Mouse (Mus musculus) ES-E14 (cell line): ENCODE results near the gene Ehd3. TPM values are rescaled to one million over a fixed set of nuclear protein-coding genes. Genes with fewer than 3 reads are reported as not detected.

ENCODE experiments used
- DNase-seq: peaks from one replicate; pipeline ENCODE4 v3.0.0-alpha.2; 2013; ENCODE audit warnings: low read depth, low spot score
- H3K27ac ChIP-seq: 2 replicates; pipeline ENCODE4 v1.5.1; 2012; ENCODE audit warnings: low read depth, mild to moderate bottlenecking, low read length, moderate library complexity, mixed read lengths; ENCODE audit not compliant: poor library complexity, insufficient read depth, severe bottlenecking
- H3K36me3 ChIP-seq: 2 replicates; pipeline ENCODE4 v1.6.1; 2012; ENCODE audit warnings: mild to moderate bottlenecking, low read length, moderate library complexity, mixed read lengths; ENCODE audit not compliant: control insufficient read depth, poor library complexity, insufficient read depth, severe bottlenecking
- H3K4me1 ChIP-seq, 2 experiments: fragments of 150-350 bp in 1 of 2; sonication (generic) in 1 of 2; 2 replicates each; pipeline ENCODE4 v1.6.1; 2012; ENCODE audit warnings: low read length in 2 of 2, mild to moderate bottlenecking in 1 of 2, mixed read lengths in 1 of 2; ENCODE audit not compliant: control insufficient read depth in 2 of 2, insufficient read depth in 2 of 2, poor library complexity in 1 of 2
- H3K4me3 ChIP-seq, 2 experiments: fragments of 150-350 bp in 1 of 2; sonication (generic) in 1 of 2; 2 replicates each; pipeline ENCODE4 v1.5.1; 2012; ENCODE audit warnings: low read length in 2 of 2, low read depth in 1 of 2, mild to moderate bottlenecking in 1 of 2, mixed read lengths in 1 of 2; ENCODE audit not compliant: insufficient read depth in 1 of 2, poor library complexity in 1 of 2, severe bottlenecking in 1 of 2
- H3K9ac ChIP-seq: 2 replicates; pipeline ENCODE4 v1.6.1; 2012; ENCODE audit warnings: low read depth, mild to moderate bottlenecking, low read length, mixed read lengths; ENCODE audit not compliant: poor library complexity, insufficient read depth, severe bottlenecking
- H3K9me3 ChIP-seq: fragments of 150-350 bp; sonication (generic); 2 replicates; pipeline ENCODE4 v1.6.1; 2012; ENCODE audit warnings: low read depth, mild to moderate bottlenecking, low read length; ENCODE audit not compliant: control insufficient read depth, insufficient read depth
- CHD2 ChIP-seq: IDR thresholded peaks from 2 replicates; pipeline ENCODE4 v1.6.1; 2014; ENCODE audit warnings: mild to moderate bottlenecking, low read depth, low read length, inconsistent platforms
- HCFC1 ChIP-seq: IDR thresholded peaks from 2 replicates; pipeline ENCODE4 v1.6.1; 2012; ENCODE audit warnings: low read length, inconsistent platforms, borderline replicate concordance; ENCODE audit not compliant: insufficient read depth
- MAFK ChIP-seq: IDR thresholded peaks from 2 replicates; pipeline ENCODE4 v1.6.1; 2014; ENCODE audit warnings: mild to moderate bottlenecking, low read depth, low read length, inconsistent platforms; ENCODE audit not compliant: insufficient read depth
- ZC3H11A ChIP-seq: IDR thresholded peaks from 2 replicates; pipeline ENCODE4 v1.6.1; 2012; ENCODE audit warnings: low read depth, mild to moderate bottlenecking, inconsistent platforms, low read length, borderline replicate concordance
- ZNF384 ChIP-seq: IDR thresholded peaks from 2 replicates; pipeline ENCODE4 v1.6.1; 2012; ENCODE audit warnings: low read depth, low read length, inconsistent platforms
- in situ Hi-C, 2 experiments: fragments of 600-800 bp; cut with MboI; formaldehyde crosslinking; loops; one replicate each; pipeline ENCODE4 v1.15.1; 2025; ENCODE audit warnings: low sequenced_read_pairs in 2 of 2, inconsistent platforms in 1 of 2; ENCODE audit not compliant: unreplicated experiment in 2 of 2
- total RNA-seq: library from RNA; depleted of rRNA; stranded (reverse); fragments of 300-350 nt; gene quantifications from 2 replicates; pipeline ENCODE4 v1.2.3, GENCODE M21; 2012

The Ehd3 gene
- total RNA-seq, 1 experiment, result 2.7 TPM

DNA sequence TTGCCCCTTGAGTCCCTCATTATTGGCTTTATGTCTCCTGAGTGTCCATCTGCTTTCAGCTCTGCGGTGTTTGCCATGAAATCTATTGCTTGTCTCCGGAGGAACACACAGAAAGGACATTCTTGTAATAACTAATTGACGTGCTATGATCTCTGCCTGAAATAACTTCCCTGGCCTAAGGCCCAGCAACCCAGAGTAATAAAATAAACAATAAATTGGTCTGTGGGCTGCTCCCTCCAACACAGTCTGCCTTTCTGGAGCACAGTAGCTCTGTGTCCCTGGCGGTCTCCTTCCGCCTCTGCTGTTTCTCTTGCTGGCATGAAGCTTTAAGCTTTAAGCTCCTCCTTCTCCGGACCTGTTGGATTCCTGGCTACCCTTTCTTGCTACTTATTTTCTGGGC, 4.5 kb downstream of the Ehd3 start:
- no peaks in the 10 kb centered on the region for H3K36me3 ChIP-seq
- DNase-seq, result no peak
- H3K27ac ChIP-seq, result no peak overlapping the region
- H3K9me3 ChIP-seq, result no peaks in the 10 kb centered on the region
- no peaks in the 10 kb centered on the region for H3K4me1 ChIP-seq
- H3K9ac ChIP-seq, result no peak overlapping the region
- H3K4me3 ChIP-seq, result no peak overlapping the region
- TF ChIP-seq CHD2 (no peak), ZC3H11A (no peak), MAFK (no peak), HCFC1 (no peak), ZNF384 (no peak)
- in situ Hi-C loops, result no loop called here

GRCm38 (mm10) chr17:73810801-73811200, 6.9 kb downstream of the Ehd3 start:
- no peaks in the 10 kb centered on the region for H3K36me3 ChIP-seq
- no peaks in the 10 kb centered on the region for H3K4me1 ChIP-seq
- no peak for DNase-seq
- H3K4me3 ChIP-seq, result no peak overlapping the region
- H3K27ac ChIP-seq, result no peak overlapping the region
- no peak overlapping the region for H3K9ac ChIP-seq
- TF ChIP-seq ZC3H11A, result no peak
- no peak for TF ChIP-seq HCFC1
- TF ChIP-seq CHD2, result no peak
- no peak for TF ChIP-seq ZNF384
- no peak for TF ChIP-seq MAFK
- H3K9me3 ChIP-seq, result no peaks in the 10 kb centered on the region
- in situ Hi-C loops, result no loop called here

GRCm38 (mm10) chr17:73811566-73811965, 7.6 kb downstream of the Ehd3 start:
- TF ChIP-seq CHD2 (no peak), ZNF384 (no peak), MAFK (no peak), ZC3H11A (no peak), HCFC1 (no peak)
- H3K9ac ChIP-seq, result no peak overlapping the region
- H3K4me1 ChIP-seq, result no peaks in the 10 kb centered on the region
- no peak overlapping the region for H3K4me3 ChIP-seq
- no peak overlapping the region for H3K27ac ChIP-seq
- in situ Hi-C loops, result no loop called here
- H3K36me3 ChIP-seq, result no peaks in the 10 kb centered on the region
- no peak for DNase-seq
- H3K9me3 ChIP-seq, result no peaks in the 10 kb centered on the region

GRCm38 (mm10) chr17:73813031-73813660, 9.2 kb downstream of the Ehd3 start:
- H3K4me1 ChIP-seq, result no peaks in the 10 kb centered on the region
- TF ChIP-seq ZNF384, result no peak
- no peak for TF ChIP-seq ZC3H11A
- no peak for TF ChIP-seq HCFC1
- TF ChIP-seq MAFK, result no peak
- TF ChIP-seq CHD2, result no peak
- no peak for DNase-seq
- H3K9ac ChIP-seq, result no peak overlapping the region
- H3K4me3 ChIP-seq, result no peak overlapping the region
- H3K27ac ChIP-seq, result no peak overlapping the region
- no peaks in the 10 kb centered on the region for H3K9me3 ChIP-seq
- H3K36me3 ChIP-seq, result no peaks in the 10 kb centered on the region
- in situ Hi-C loops, result no loop called here
